Mouse (Mus musculus): ENCODE data around the gene Abcb7. TPM values are rescaled to one million over a fixed set of nuclear protein-coding genes. Genes with fewer than 3 reads are reported as not detected.
"Not testable (repeated sequence)": the region's sequence is repeated elsewhere in the genome, so short reads cannot be mapped to it uniquely, and the experiment has no call there.

Gene Abcb7
- polyA plus RNA-seq, 1 experiment = 0.55 TPM

DNA sequence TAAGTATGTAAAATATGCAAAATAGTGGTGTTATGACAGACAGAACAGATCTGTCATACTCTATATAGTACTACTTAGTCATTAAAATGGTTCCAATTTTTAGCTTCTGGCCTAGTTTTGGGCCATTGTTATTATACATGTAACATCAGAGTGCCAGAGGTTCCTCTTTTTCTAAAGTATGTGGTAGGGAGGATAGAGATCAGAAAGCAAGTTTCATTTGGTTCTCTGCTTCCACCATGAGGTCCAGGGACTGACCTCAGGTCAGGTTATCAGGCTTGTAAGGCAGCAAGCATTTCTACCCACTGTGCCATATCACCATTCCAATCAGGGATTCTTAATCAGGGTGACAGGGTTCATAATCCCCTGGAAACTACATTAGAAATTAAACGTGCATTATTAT, 16.1 kb downstream of the Abcb7 start:
- no peaks in the 10 kb centered on the region for H3K27me3 ChIP-seq (ENCODE audit: control insufficient read depth)
- no peaks in the 10 kb centered on the region for H3K36me3 ChIP-seq (ENCODE audit: control insufficient read depth)
- TF ChIP-seq TAL1 (IDR thresholded peaks at IDR 0.05; ENCODE audit: low read length) = no peak
- TF ChIP-seq GATA1 (IDR thresholded peaks at IDR 0.05; ENCODE audit: low read length) = no peak
- H3K9me3 ChIP-seq (ENCODE audit: control insufficient read depth, low read length) = no peaks in the 10 kb centered on the region
- H3K4me3 ChIP-seq (replicated peaks) = no peak overlapping the region
- H3K4me1 ChIP-seq (ENCODE audit: control insufficient read depth) = peaks cover 1% of the 10 kb centered on the region; the same call in 1 of the 2 replicates

DNA sequence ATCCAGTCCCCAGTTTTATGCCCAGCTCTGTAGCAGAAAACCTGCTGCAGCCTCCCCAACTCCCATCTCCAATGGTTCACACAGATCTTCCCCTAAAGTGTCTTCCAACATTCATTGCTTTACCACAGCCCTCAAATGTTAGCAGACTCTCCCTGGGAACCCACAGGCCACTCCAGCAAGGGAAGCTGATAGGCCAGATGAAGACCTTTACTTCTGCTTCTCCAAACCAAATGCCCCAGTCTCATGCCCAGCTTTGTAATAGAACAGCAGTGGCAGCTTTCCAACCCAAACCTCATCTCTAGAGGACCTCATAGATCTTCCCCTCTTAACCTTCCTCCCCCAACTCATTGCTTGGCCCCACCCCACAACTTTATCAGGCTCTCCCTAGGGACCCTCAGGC, 54.0 kb downstream of the Abcb7 start:
- peaks cover 3% of the 10 kb centered on the region; the same call in 1 of the 2 replicates for H3K4me1 ChIP-seq (ENCODE audit: control insufficient read depth)
- H3K27me3 ChIP-seq (ENCODE audit: control insufficient read depth) = no peaks in the 10 kb centered on the region
- H3K4me3 ChIP-seq (replicated peaks) = no peak overlapping the region
- TF ChIP-seq TAL1 (IDR thresholded peaks at IDR 0.05; ENCODE audit: low read length) (no peak), GATA1 (IDR thresholded peaks at IDR 0.05; ENCODE audit: low read length) (no peak)
- H3K36me3 ChIP-seq (ENCODE audit: control insufficient read depth) = no peaks in the 10 kb centered on the region
- no peaks in the 10 kb centered on the region for H3K9me3 ChIP-seq (ENCODE audit: control insufficient read depth, low read length)

DNA sequence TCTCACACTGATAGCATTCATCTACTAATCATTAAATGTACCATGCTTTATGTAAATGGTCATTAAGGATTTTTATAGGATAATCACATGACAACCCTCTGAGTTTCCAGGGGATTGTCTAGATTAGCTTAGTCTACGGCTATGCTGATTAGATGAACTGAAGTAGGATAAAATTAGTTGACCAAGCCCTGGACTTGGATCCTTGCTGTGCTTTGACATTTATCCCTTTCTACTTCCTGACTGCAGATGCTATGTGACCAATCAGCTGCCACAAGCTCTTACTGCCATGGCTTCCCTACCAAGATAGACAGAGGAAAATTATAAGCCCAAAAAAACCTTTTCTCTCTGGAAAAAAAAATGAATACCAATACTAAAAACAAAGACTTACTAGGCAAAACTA, 57.8 kb downstream of the Abcb7 start:
- Histone ChIP-seq H3K36me3 (ENCODE audit: control insufficient read depth) (no peaks in the 10 kb centered on the region), H3K4me3 (replicated peaks) (no peak overlapping the region), H3K9me3 (ENCODE audit: control insufficient read depth, low read length) (no peaks in the 10 kb centered on the region), H3K27me3 (ENCODE audit: control insufficient read depth) (no peaks in the 10 kb centered on the region), H3K4me1 (ENCODE audit: control insufficient read depth) (no peaks in the 10 kb centered on the region)
- TF ChIP-seq TAL1 (IDR thresholded peaks at IDR 0.05; ENCODE audit: low read length) (no peak), GATA1 (IDR thresholded peaks at IDR 0.05; ENCODE audit: low read length) (no peak)

DNA sequence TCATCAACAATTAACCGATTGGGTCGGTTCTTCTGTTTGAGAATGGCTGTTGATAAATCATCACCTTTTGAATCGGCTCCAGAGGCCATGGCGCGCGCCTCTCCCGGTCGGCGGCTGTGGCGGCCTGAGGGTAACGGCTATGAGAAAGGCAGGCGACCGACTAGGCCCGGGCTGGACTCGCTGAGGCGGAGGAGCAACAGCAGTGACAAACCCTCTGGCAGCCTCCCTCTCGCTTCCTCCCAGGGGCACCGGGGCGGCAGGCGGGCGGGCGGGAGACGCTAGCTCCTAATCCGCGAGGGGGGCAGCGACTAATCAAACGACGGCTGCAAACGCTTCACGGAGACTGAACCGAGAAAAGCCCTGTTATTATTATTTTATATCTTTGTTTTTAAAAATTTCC, 65.5 kb downstream of the Abcb7 start:
- H3K4me3 ChIP-seq (replicated peaks); H3K4me1 ChIP-seq (ENCODE audit: control insufficient read depth); H3K27me3 ChIP-seq (ENCODE audit: control insufficient read depth); H3K9me3 ChIP-seq (ENCODE audit: control insufficient read depth, low read length): not testable (repeated sequence)
- peaks cover 13% of the 10 kb centered on the region for H3K36me3 ChIP-seq (ENCODE audit: control insufficient read depth)

DNA sequence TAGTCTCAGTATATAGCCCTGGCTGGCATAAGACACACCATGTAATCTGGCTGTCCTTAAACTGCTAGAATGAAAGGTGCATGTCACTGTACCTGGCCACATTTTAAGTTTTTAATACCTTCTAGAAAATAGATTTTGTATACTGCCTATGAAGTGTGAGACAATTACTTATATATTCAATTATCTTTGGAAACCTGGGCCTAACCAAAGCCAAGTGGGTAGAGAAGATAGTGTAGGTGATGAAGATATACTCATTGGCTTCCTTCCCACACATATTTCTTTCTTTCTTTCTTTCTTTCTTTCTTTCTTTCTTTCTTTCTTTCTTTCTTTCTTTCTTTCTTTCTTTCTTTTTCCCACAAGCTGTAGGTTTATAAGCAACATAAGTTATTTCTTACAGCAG, 121.9 kb downstream of the Abcb7 start:
- Histone ChIP-seq H3K4me1 (ENCODE audit: control insufficient read depth) (no peaks in the 10 kb centered on the region), H3K27me3 (ENCODE audit: control insufficient read depth) (no peaks in the 10 kb centered on the region), H3K9me3 (ENCODE audit: control insufficient read depth, low read length) (no peaks in the 10 kb centered on the region), H3K36me3 (ENCODE audit: control insufficient read depth) (peaks cover 8% of the 10 kb centered on the region), H3K4me3 (replicated peaks) (no peak overlapping the region)
- TF ChIP-seq GATA1 (IDR thresholded peaks at IDR 0.05; ENCODE audit: low read length) (no peak), TAL1 (IDR thresholded peaks at IDR 0.05; ENCODE audit: low read length) (no peak)

DNA sequence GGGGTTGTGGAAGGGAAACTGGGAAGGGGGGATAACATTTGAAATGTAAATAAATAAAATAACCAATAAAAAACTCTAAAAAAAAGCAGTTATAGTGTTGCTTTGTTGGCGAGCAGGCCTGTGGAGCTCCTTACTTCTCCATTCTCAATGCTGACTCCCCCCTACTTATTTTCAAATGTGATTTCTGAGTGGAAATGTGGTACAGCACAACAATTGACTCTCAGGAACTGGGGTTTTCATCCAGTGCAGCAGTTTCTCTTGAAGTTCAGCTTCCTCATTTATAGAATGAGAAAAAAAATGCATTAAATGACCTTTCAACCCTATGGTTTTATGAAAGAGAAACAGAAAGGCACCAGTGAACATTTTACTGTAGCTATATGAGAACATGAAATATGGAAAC, 133.8 kb downstream of the Abcb7 start:
- Histone ChIP-seq H3K9me3 (ENCODE audit: control insufficient read depth, low read length) (no peaks in the 10 kb centered on the region), H3K4me1 (ENCODE audit: control insufficient read depth) (no peaks in the 10 kb centered on the region), H3K27me3 (ENCODE audit: control insufficient read depth) (no peaks in the 10 kb centered on the region), H3K4me3 (replicated peaks) (no peak overlapping the region), H3K36me3 (ENCODE audit: control insufficient read depth) (no peaks in the 10 kb centered on the region; the same call in 1 of the 2 replicates)
- TF ChIP-seq GATA1 (IDR thresholded peaks at IDR 0.05; ENCODE audit: low read length) = no peak
- TF ChIP-seq TAL1 (IDR thresholded peaks at IDR 0.05; ENCODE audit: low read length) = no peak

DNA sequence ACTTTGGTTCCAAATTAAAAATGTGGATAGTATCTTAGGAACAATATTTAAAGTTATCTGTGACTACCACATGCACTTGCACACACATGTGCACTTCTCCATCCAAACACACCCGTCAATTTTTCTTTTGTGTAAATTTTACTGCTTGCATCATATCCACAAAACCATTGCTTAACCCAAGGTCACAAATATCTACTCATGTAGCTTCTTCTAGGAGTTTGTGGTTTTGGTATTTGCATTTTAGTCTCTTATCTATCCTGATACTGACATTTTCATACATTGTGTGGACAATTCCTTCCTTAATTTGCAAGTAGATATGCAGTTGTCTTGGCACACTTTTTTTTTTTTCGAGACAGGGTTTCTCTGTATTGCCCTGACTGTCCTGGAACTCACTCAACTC, 149.3 kb downstream of the Abcb7 start:
- H3K4me3 ChIP-seq (replicated peaks) = no peak overlapping the region

DNA sequence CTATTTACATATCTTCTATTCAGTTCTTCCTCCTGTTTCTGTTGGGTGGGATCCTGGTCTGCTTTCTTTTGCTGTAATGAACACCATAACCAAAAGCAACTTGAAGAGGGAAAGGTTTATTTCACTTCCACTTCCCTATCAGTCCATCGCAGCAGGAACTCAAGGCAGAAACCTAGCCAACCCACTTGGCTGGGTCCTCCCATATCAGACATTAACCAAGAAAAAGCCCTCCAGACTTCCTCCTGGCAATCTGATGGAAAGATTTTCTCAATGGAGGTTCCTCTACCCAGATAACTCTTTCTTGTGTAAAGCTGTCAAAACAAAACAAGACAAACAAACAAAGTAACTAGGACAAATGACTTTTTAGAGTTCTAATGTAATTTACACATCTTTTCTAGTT, 151.2 kb downstream of the Abcb7 start:
- H3K27me3 ChIP-seq (ENCODE audit: control insufficient read depth) = no peaks in the 10 kb centered on the region
- H3K36me3 ChIP-seq (ENCODE audit: control insufficient read depth) = no peaks in the 10 kb centered on the region
- no peaks in the 10 kb centered on the region for H3K4me1 ChIP-seq (ENCODE audit: control insufficient read depth)
- no peaks in the 10 kb centered on the region for H3K9me3 ChIP-seq (ENCODE audit: control insufficient read depth, low read length)
- TF ChIP-seq GATA1 (IDR thresholded peaks at IDR 0.05; ENCODE audit: low read length) (no peak), TAL1 (IDR thresholded peaks at IDR 0.05; ENCODE audit: low read length) (no peak)
- H3K4me3 ChIP-seq (replicated peaks) = no peak overlapping the region

More for the DNA sequence above, 149.3 kb downstream of the Abcb7 start:
- no peaks in the 10 kb centered on the region for H3K27me3 ChIP-seq (ENCODE audit: control insufficient read depth)
- no peaks in the 10 kb centered on the region for H3K9me3 ChIP-seq (ENCODE audit: control insufficient read depth, low read length)
- no peaks in the 10 kb centered on the region for H3K36me3 ChIP-seq (ENCODE audit: control insufficient read depth)
- TF ChIP-seq TAL1 (IDR thresholded peaks at IDR 0.05; ENCODE audit: low read length) (no peak), GATA1 (IDR thresholded peaks at IDR 0.05; ENCODE audit: low read length) (no peak)
- no peaks in the 10 kb centered on the region for H3K4me1 ChIP-seq (ENCODE audit: control insufficient read depth)

DNA sequence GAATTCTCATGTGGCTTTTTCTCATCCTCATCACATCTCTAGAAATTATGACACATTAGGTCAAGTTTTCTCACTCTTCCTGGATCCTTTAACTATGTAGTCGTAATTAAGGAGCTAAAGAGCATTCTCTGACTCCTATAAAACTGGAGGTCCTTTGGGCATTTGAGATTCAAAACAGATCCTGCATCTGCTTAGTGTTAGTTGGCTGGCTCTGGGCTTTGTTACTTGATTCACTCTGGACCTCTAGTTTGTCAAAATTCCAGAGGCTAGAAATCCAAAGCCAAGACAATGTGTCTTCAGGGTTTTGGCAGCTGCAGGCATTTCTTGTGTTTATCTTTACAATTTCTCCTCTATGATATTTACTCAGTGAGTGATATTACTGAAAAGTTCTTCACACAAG, 157.1 kb downstream of the Abcb7 start:
- no peaks in the 10 kb centered on the region for H3K36me3 ChIP-seq (ENCODE audit: control insufficient read depth)
- no peak overlapping the region for H3K4me3 ChIP-seq (replicated peaks)
- no peaks in the 10 kb centered on the region for H3K4me1 ChIP-seq (ENCODE audit: control insufficient read depth)
- no peak for TF ChIP-seq GATA1 (IDR thresholded peaks at IDR 0.05; ENCODE audit: low read length)
- TF ChIP-seq TAL1 (IDR thresholded peaks at IDR 0.05; ENCODE audit: low read length) = no peak
- H3K27me3 ChIP-seq (ENCODE audit: control insufficient read depth) = no peaks in the 10 kb centered on the region
- H3K9me3 ChIP-seq (ENCODE audit: control insufficient read depth, low read length) = no peaks in the 10 kb centered on the region

Other genes with a start within 250 kb of the Abcb7 start
- not detected in 2 replicates for gene Nexmif, start 212.7 kb downstream of the Abcb7 start, polyA plus RNA-seq (2012)
- not detected in 2 replicates for gene Uprt, start 69.0 kb upstream of the Abcb7 start, polyA plus RNA-seq (2012)

Data from erythroblast, embryonic 14.5 days (primary cell).